Mouse (Mus musculus) cerebellum, adult 2 months (tissue): ENCODE data around the gene Tmem163. TPM values are rescaled to one million over a fixed set of nuclear protein-coding genes. Genes with fewer than 3 reads are reported as not detected.

Experiments
- DNase-seq, 2 experiments: peaks; one replicate each; pipeline ENCODE4 v3.0.0; 2021
- H3K27ac ChIP-seq: fragments of 200-500 bp; 2 replicates; pipeline ENCODE4 v1.5.1; 2012; ENCODE audit warnings: low read length, control low read depth, inconsistent platforms; ENCODE audit not compliant: insufficient read depth
- H3K27me3 ChIP-seq: fragments of 200-500 bp; 2 replicates; pipeline ENCODE4 v1.6.1; 2012; ENCODE audit warnings: inconsistent platforms, mild to moderate bottlenecking, low read length, moderate library complexity; ENCODE audit not compliant: control insufficient read depth, insufficient read depth
- H3K4me1 ChIP-seq: fragments of 200-500 bp; 2 replicates; pipeline ENCODE4 v1.6.1; 2011; ENCODE audit warnings: low read length; ENCODE audit not compliant: control insufficient read depth, insufficient read depth
- H3K4me3 ChIP-seq: fragments of 200-500 bp; replicated peaks from 2 replicates; pipeline ENCODE3; 2011; ENCODE audit warnings: mild to moderate bottlenecking, low read depth, low read length, control low read depth; ENCODE audit not compliant: insufficient read depth
- CTCF ChIP-seq: fragments of 200-500 bp; IDR thresholded peaks from 2 replicates; pipeline ENCODE4 v1.5.1; 2011; ENCODE audit warnings: low read depth, mild to moderate bottlenecking, control low read depth, low read length, moderate library complexity, borderline replicate concordance; ENCODE audit not compliant: insufficient read depth
- POLR2A ChIP-seq: fragments of 200-500 bp; IDR thresholded peaks from 2 replicates; pipeline ENCODE4 v1.6.1; 2011; ENCODE audit warnings: low read length, control low read depth, borderline replicate concordance; ENCODE audit not compliant: insufficient read depth
- WGBS: fragments of 180-500 bp; shearing (Covaris S2); methylation state at CpG from one replicate; pipeline ENCODE4 v1.1.7; 2018; 5-methylcytosine and 5-hydroxymethylcytosine counted together
- polyA plus RNA-seq: library from polyadenylated mRNA; depleted of rRNA; stranded (reverse); fragments of >200 nt; gene quantifications from 2 replicates; pipeline ENCODE4 v1.2.3, GENCODE M21; 2012

The Tmem163 gene
- polyA plus RNA-seq, 1 experiment: 106 TPM

- TF ChIP-seq POLR2A (no peak), CTCF (no peak)
- H3K4me3 ChIP-seq: no peak overlapping the region
- H3K27me3 ChIP-seq: no peaks in the 10 kb centered on the region
- H3K27ac ChIP-seq: no peak overlapping the region
- DNase-seq: no peak
- WGBS: 82% methylated on average over 3 of the region's 3 CpGs
- H3K4me1 ChIP-seq: peaks cover 25% of the 10 kb centered on the region; the same call in 1 of the 2 replicates
Measured at GRCm38 (mm10) chr1:127514479-127514878, 164.9 kb downstream of the Tmem163 start.

- no peak overlapping the region for H3K4me3 ChIP-seq
- peak in 1 of 2 experiments; percentile 42 for DNase-seq
- H3K4me1 ChIP-seq: peaks cover 31% of the 10 kb centered on the region
- TF ChIP-seq CTCF: no peak
- TF ChIP-seq POLR2A: no peak
- 46% methylated on average over 3 of the region's 3 CpGs for WGBS
- no peak overlapping the region for H3K27ac ChIP-seq
- H3K27me3 ChIP-seq: no peaks in the 10 kb centered on the region
Measured at GRCm38 (mm10) chr1:127513664-127514063, 165.7 kb downstream of the Tmem163 start.

GRCm38 (mm10) chr1:127513140-127513539 lies 166.2 kb downstream of the Tmem163 start:
- Histone ChIP-seq H3K27me3 (no peaks in the 10 kb centered on the region), H3K27ac (no peak overlapping the region), H3K4me1 (peaks cover 36% of the 10 kb centered on the region), H3K4me3 (no peak overlapping the region)
- no peak for DNase-seq
- 83% methylated on average over 8 of the region's 8 CpGs for WGBS
- TF ChIP-seq POLR2A (no peak), CTCF (no peak)

GRCm38 (mm10) chr1:127512709-127513108 lies 166.6 kb downstream of the Tmem163 start:
- no peak for DNase-seq
- Histone ChIP-seq H3K4me3 (no peak overlapping the region), H3K27ac (no peak overlapping the region), H3K27me3 (no peaks in the 10 kb centered on the region), H3K4me1 (peaks cover 38% of the 10 kb centered on the region)
- WGBS: 91% methylated on average over 6 of the region's 6 CpGs
- TF ChIP-seq POLR2A: no peak
- TF ChIP-seq CTCF: no peak

- TF ChIP-seq CTCF (no peak), POLR2A (no peak)
- peaks cover 47% of the 10 kb centered on the region for H3K4me1 ChIP-seq
- no peaks in the 10 kb centered on the region for H3K27me3 ChIP-seq
- WGBS: 61% methylated on average over 6 of the region's 6 CpGs
- no peak for DNase-seq
- H3K27ac ChIP-seq: no peak overlapping the region
- no peak overlapping the region for H3K4me3 ChIP-seq
Measured at GRCm38 (mm10) chr1:127511362-127511761, 168.0 kb downstream of the Tmem163 start.

GRCm38 (mm10) chr1:127508921-127509320 lies 170.4 kb downstream of the Tmem163 start:
- TF ChIP-seq POLR2A (no peak), CTCF (no peak)
- Histone ChIP-seq H3K27ac (peak overlapping the region; percentile 58; the same call in 1 of the 2 replicates), H3K27me3 (no peaks in the 10 kb centered on the region), H3K4me3 (no peak overlapping the region), H3K4me1 (peaks cover 46% of the 10 kb centered on the region)
- 12% methylated on average over 8 of the region's 8 CpGs for WGBS
- peak; percentile 74 to 89 for DNase-seq

- H3K4me3 ChIP-seq: no peak overlapping the region
- H3K27me3 ChIP-seq: no peaks in the 10 kb centered on the region
- peak overlapping the region; percentile 66 for H3K27ac ChIP-seq
- peaks cover 40% of the 10 kb centered on the region for H3K4me1 ChIP-seq
- 57% methylated on average over 16 of the region's 16 CpGs for WGBS
- peak; percentile 25 to 46 for DNase-seq
- TF ChIP-seq POLR2A (no peak), CTCF (no peak)
Measured at GRCm38 (mm10) chr1:127508067-127508739, 171.1 kb downstream of the Tmem163 start.

GRCm38 (mm10) chr1:127507042-127507650 lies 172.2 kb downstream of the Tmem163 start:
- H3K4me1 ChIP-seq: peaks cover 35% of the 10 kb centered on the region
- 22% methylated on average over 10 of the region's 10 CpGs for WGBS
- no peak overlapping the region for H3K4me3 ChIP-seq
- peak overlapping the region; percentile 44 for H3K27ac ChIP-seq
- no peaks in the 10 kb centered on the region for H3K27me3 ChIP-seq
- peak; percentile 77 to 87 for DNase-seq
- TF ChIP-seq CTCF (no peak), POLR2A (no peak)
